Mouse (Mus musculus) heart, postnatal 0 days (tissue): ENCODE measurements around the gene Cacna2d2. TPM values are rescaled to one million over a fixed set of nuclear protein-coding genes. Genes with fewer than 3 reads are reported as not detected.
A peak's percentile ranks its signal among the peaks of the same experiment; 100 is the strongest.

ENCODE experiments used
- ATAC-seq: fragments of 200-750 bp; cut with Nextera tagmentation; 2 replicates; pipeline ENCODE4 v1.8.0; 2017; ENCODE audit warnings: low read depth, moderate number of reproducible peaks, moderate library complexity; ENCODE audit not compliant: insufficient read depth
- DNase-seq: peaks from one replicate; pipeline ENCODE4 v3.0.0-alpha.2; 2016; ENCODE audit warnings: low spot score
- H3K27ac ChIP-seq: fragments of 300-500 bp; sonication (generic); 2 replicates; pipeline ENCODE4 v1.5.1; 2014; ENCODE audit warnings: low read depth, mild to moderate bottlenecking
- H3K27me3 ChIP-seq: fragments of 300-500 bp; sonication (generic); 2 replicates; pipeline ENCODE4 v1.6.1; 2014; ENCODE audit warnings: low read length, mixed read lengths; ENCODE audit not compliant: control insufficient read depth, insufficient read depth
- H3K36me3 ChIP-seq: fragments of 300-500 bp; sonication (generic); replicated peaks from 2 replicates; pipeline ENCODE4 v1.6.1; 2014; ENCODE audit warnings: low read length, mixed read lengths; ENCODE audit not compliant: control insufficient read depth, insufficient read depth
- H3K4me1 ChIP-seq: fragments of 300-500 bp; sonication (generic); 2 replicates; pipeline ENCODE4 v1.6.1; 2014; ENCODE audit warnings: antibody characterized with exemption; ENCODE audit not compliant: control insufficient read depth, insufficient read depth
- H3K4me2 ChIP-seq: fragments of 300-500 bp; sonication (generic); 2 replicates; pipeline ENCODE4 v1.6.1; 2014; ENCODE audit warnings: low read depth, mild to moderate bottlenecking, low read length, moderate library complexity
- H3K4me3 ChIP-seq: fragments of 300-500 bp; sonication (generic); 2 replicates; pipeline ENCODE4 v1.5.1; 2014; ENCODE audit warnings: low read depth, low read length
- H3K9ac ChIP-seq: fragments of 300-500 bp; sonication (generic); replicated peaks from 2 replicates; pipeline ENCODE4 v1.6.1; 2014; ENCODE audit warnings: low read depth, low read length, mixed read lengths
- H3K9me3 ChIP-seq: fragments of 300-500 bp; sonication (generic); replicated peaks from 2 replicates; pipeline ENCODE4 v1.6.1; 2016; ENCODE audit warnings: low read length; ENCODE audit not compliant: control insufficient read depth
- CTCF ChIP-seq: IDR thresholded peaks from 2 replicates; pipeline ENCODE4 v1.5.1; 2016; ENCODE audit warnings: antibody characterized with exemption, control low read depth, low read depth
- EP300 ChIP-seq: IDR thresholded peaks from 2 replicates; pipeline ENCODE4 v1.6.1; 2016; ENCODE audit warnings: antibody characterized with exemption, low read depth
- WGBS: fragments of 180-500 bp; shearing (Covaris S2); extraction: QIAGEN DNeasy Blood & Tissue Kit; methylation state at CpG from one replicate; pipeline ENCODE4 v1.1.7; 2014; 5-methylcytosine and 5-hydroxymethylcytosine counted together
- polyA plus RNA-seq: library from polyadenylated mRNA; unstranded; fragments of >200 nt; fragmentation: Nextera tagmentation; extraction: Ambion mirVana; gene quantifications from 2 replicates; pipeline ENCODE4 v1.2.1, GENCODE M21; 2015
- total RNA-seq: library from RNA; depleted of rRNA; stranded (reverse); fragments of >200 nt; gene quantifications from 2 replicates; pipeline ENCODE4 v1.2.3, GENCODE M21; 2014; ENCODE audit warnings: low replicate concordance

The Cacna2d2 gene
- total and polyA plus RNA-seq, 2 experiments from 2014 or later, result 1.1 to 34.8 TPM

- H3K27me3 ChIP-seq, result 0 out of 2 replicates have a peak, but pooled peaks cover 7% of the 10 kb centered on the region
- DNase-seq, result no peak
These were observed 154.3 kb downstream of the Cacna2d2 start for GRCm38 (mm10) chr9:107553541-107554318.

GRCm38 (mm10) chr9:107554319-107554825 lies 155.0 kb downstream of the Cacna2d2 start:
- H3K9ac ChIP-seq, result peak overlapping the region; percentile 89
- H3K27me3 ChIP-seq, result 0 out of 2 replicates have a peak, but pooled peaks cover 7% of the 10 kb centered on the region
- peaks cover 33% of the 10 kb centered on the region for H3K4me1 ChIP-seq
- H3K4me3 ChIP-seq, result peak overlapping the region; percentile 70
- H3K27ac ChIP-seq, result peak overlapping the region; percentile 96
- ATAC-seq, result peak; percentile 91
- peak; percentile 27 for TF ChIP-seq CTCF
- no peak for TF ChIP-seq EP300
- H3K9me3 ChIP-seq, result no peaks in the 10 kb centered on the region
- whole genome bisulfite sequencing, result under 1% methylated on average over 53 of the region's 53 CpGs
- peak; percentile 97 for DNase-seq
- peaks cover 26% of the 10 kb centered on the region for H3K36me3 ChIP-seq
- H3K4me2 ChIP-seq, result peak overlapping the region; percentile 86

More at GRCm38 (mm10) chr9:107553541-107554318, 154.3 kb downstream of the Cacna2d2 start:
- Histone ChIP-seq H3K9me3 (no peaks in the 10 kb centered on the region), H3K9ac (peak overlapping the region; percentile 52), H3K4me2 (peak overlapping the region; percentile 86), H3K36me3 (peaks cover 20% of the 10 kb centered on the region), H3K4me3 (peak overlapping the region; percentile 70), H3K4me1 (peaks cover 33% of the 10 kb centered on the region), H3K27ac (peak overlapping the region; percentile 96)
- ATAC-seq, result peak; percentile 19
- no peak for TF ChIP-seq CTCF
- no peak for TF ChIP-seq EP300
- WGBS, result 9% methylated on average over 37 of the region's 37 CpGs

GRCm38 (mm10) chr9:107555031-107555457 lies 155.6 kb downstream of the Cacna2d2 start:
- WGBS, result 0% methylated on average over 23 of the region's 23 CpGs
- H3K4me1 ChIP-seq, result peaks cover 33% of the 10 kb centered on the region
- TF ChIP-seq CTCF (no peak), EP300 (no peak)
- H3K27ac ChIP-seq, result peak overlapping the region; percentile 96
- DNase-seq, result peak; percentile 88
- H3K36me3 ChIP-seq, result peaks cover 33% of the 10 kb centered on the region
- no peaks in the 10 kb centered on the region for H3K9me3 ChIP-seq
- peak overlapping the region; percentile 86 for H3K4me2 ChIP-seq
- H3K4me3 ChIP-seq, result peak overlapping the region; percentile 70
- 0 out of 2 replicates have a peak, but pooled peaks cover 7% of the 10 kb centered on the region for H3K27me3 ChIP-seq
- peak overlapping the region; percentile 89 for H3K9ac ChIP-seq
- ATAC-seq, result peak; percentile 24

- Histone ChIP-seq H3K27me3 (0 out of 2 replicates have a peak, but pooled peaks cover under 1% of the 10 kb centered on the region), H3K9ac (peak overlapping the region; percentile 89), H3K9me3 (no peaks in the 10 kb centered on the region), H3K27ac (peak overlapping the region; percentile 96), H3K4me1 (peaks cover 33% of the 10 kb centered on the region), H3K4me3 (peak overlapping the region; percentile 70), H3K4me2 (peak overlapping the region; percentile 86), H3K36me3 (peaks cover 39% of the 10 kb centered on the region)
- TF ChIP-seq CTCF, result no peak
- no peak for TF ChIP-seq EP300
- DNase-seq (no peak), ATAC-seq (no peak)
- WGBS, result 3% methylated on average over 2 of the region's 2 CpGs
These were observed 156.3 kb downstream of the Cacna2d2 start for GRCm38 (mm10) chr9:107555701-107556100.

- TF ChIP-seq CTCF, result no peak
- no peak for TF ChIP-seq EP300
- no peak for DNase-seq
- H3K9me3 ChIP-seq, result no peaks in the 10 kb centered on the region
- H3K4me3 ChIP-seq, result peak overlapping the region; percentile 70
- ATAC-seq, result no peak
- H3K4me2 ChIP-seq, result peak overlapping the region; percentile 86
- 48% methylated on average over 3 of the region's 3 CpGs for WGBS
- H3K36me3 ChIP-seq, result peaks cover 45% of the 10 kb centered on the region
- no peaks in the 10 kb centered on the region for H3K27me3 ChIP-seq
- H3K9ac ChIP-seq, result no peak overlapping the region
- H3K27ac ChIP-seq, result peak overlapping the region; percentile 96; the same call in 1 of the 2 replicates
- H3K4me1 ChIP-seq, result peaks cover 27% of the 10 kb centered on the region
These were observed 156.9 kb downstream of the Cacna2d2 start for GRCm38 (mm10) chr9:107556346-107556745.
